Mouse (Mus musculus): ENCODE data around the gene Lpar3. TPM values are rescaled to one million over a fixed set of nuclear protein-coding genes. Genes with fewer than 3 reads are reported as not detected.

The Lpar3 gene
- polyA plus RNA-seq, 1 experiment from 2014 or later: not detected

- Histone ChIP-seq H3K4me3 (ENCODE audit: low read depth, low read length) (no peak overlapping the region), H3K4me1 (ENCODE audit: insufficient read depth) (no peaks in the 10 kb centered on the region), H3K27ac (ENCODE audit: low read depth) (no peak overlapping the region), H3K36me3 (replicated peaks; ENCODE audit: insufficient read depth, low read length) (no peaks in the 10 kb centered on the region), H3K27me3 (ENCODE audit: insufficient read depth, low read length) (no peaks in the 10 kb centered on the region), H3K9me3 (ENCODE audit: low read length) (no peaks in the 10 kb centered on the region), H3K9ac (replicated peaks) (no peak overlapping the region), H3K4me2 (ENCODE audit: low read depth, low read length) (no peak overlapping the region)
- WGBS (ENCODE audit: insufficient replicate concordance): 78% methylated on average over 3 of the region's 3 CpGs
- DNase-seq: no peak
- ATAC-seq: no peak
- no peak for TF ChIP-seq EP300 (IDR thresholded peaks at IDR 0.05; ENCODE audit: low read depth)
- no peak for TF ChIP-seq CTCF (IDR thresholded peaks at IDR 0.05; ENCODE audit: low read depth)
These were observed 86.6 kb downstream of the Lpar3 start for GRCm38 (mm10) chr3:146307341-146307740.

- ATAC-seq (no peak), DNase-seq (no peak)
- Histone ChIP-seq H3K27me3 (ENCODE audit: insufficient read depth, low read length) (no peaks in the 10 kb centered on the region), H3K27ac (ENCODE audit: low read depth) (no peak overlapping the region), H3K36me3 (replicated peaks; ENCODE audit: insufficient read depth, low read length) (no peaks in the 10 kb centered on the region), H3K9me3 (ENCODE audit: low read length) (no peaks in the 10 kb centered on the region), H3K4me1 (ENCODE audit: insufficient read depth) (no peaks in the 10 kb centered on the region), H3K9ac (replicated peaks) (no peak overlapping the region), H3K4me3 (ENCODE audit: low read depth, low read length) (no peak overlapping the region), H3K4me2 (ENCODE audit: low read depth, low read length) (no peak overlapping the region)
- TF ChIP-seq CTCF (IDR thresholded peaks at IDR 0.05; ENCODE audit: low read depth) (no peak), EP300 (IDR thresholded peaks at IDR 0.05; ENCODE audit: low read depth) (no peak)
- 50% methylated on average over 2 of the region's 2 CpGs for WGBS (ENCODE audit: insufficient replicate concordance)
These were observed 87.1 kb downstream of the Lpar3 start for GRCm38 (mm10) chr3:146307886-146308285.

- Histone ChIP-seq H3K9me3 (ENCODE audit: low read length) (no peaks in the 10 kb centered on the region), H3K9ac (replicated peaks) (no peak overlapping the region), H3K4me2 (ENCODE audit: low read depth, low read length) (no peak overlapping the region), H3K27me3 (ENCODE audit: insufficient read depth, low read length) (no peaks in the 10 kb centered on the region), H3K36me3 (replicated peaks; ENCODE audit: insufficient read depth, low read length) (no peaks in the 10 kb centered on the region), H3K4me3 (ENCODE audit: low read depth, low read length) (no peak overlapping the region), H3K27ac (ENCODE audit: low read depth) (no peak overlapping the region), H3K4me1 (ENCODE audit: insufficient read depth) (no peaks in the 10 kb centered on the region)
- 73% methylated on average over 8 of the region's 8 CpGs for WGBS (ENCODE audit: insufficient replicate concordance)
- no peak for ATAC-seq
- TF ChIP-seq CTCF (IDR thresholded peaks at IDR 0.05; ENCODE audit: low read depth): no peak
- no peak for TF ChIP-seq EP300 (IDR thresholded peaks at IDR 0.05; ENCODE audit: low read depth)
- no peak for DNase-seq
These were observed 88.8 kb downstream of the Lpar3 start for GRCm38 (mm10) chr3:146309586-146309985.

- Histone ChIP-seq H3K9me3 (ENCODE audit: low read length) (no peaks in the 10 kb centered on the region), H3K4me1 (ENCODE audit: insufficient read depth) (no peaks in the 10 kb centered on the region), H3K4me2 (ENCODE audit: low read depth, low read length) (no peak overlapping the region), H3K27me3 (ENCODE audit: insufficient read depth, low read length) (no peaks in the 10 kb centered on the region), H3K36me3 (replicated peaks; ENCODE audit: insufficient read depth, low read length) (no peaks in the 10 kb centered on the region), H3K9ac (replicated peaks) (no peak overlapping the region), H3K27ac (ENCODE audit: low read depth) (no peak overlapping the region), H3K4me3 (ENCODE audit: low read depth, low read length) (no peak overlapping the region)
- TF ChIP-seq CTCF (IDR thresholded peaks at IDR 0.05; ENCODE audit: low read depth) (no peak), EP300 (IDR thresholded peaks at IDR 0.05; ENCODE audit: low read depth) (no peak)
- 43% methylated on average over 9 of the region's 9 CpGs for WGBS (ENCODE audit: insufficient replicate concordance)
- ATAC-seq (no peak), DNase-seq (no peak)
These were observed 90.4 kb downstream of the Lpar3 start for GRCm38 (mm10) chr3:146311121-146311538.

GRCm38 (mm10) chr3:146315414-146315813 is 94.7 kb downstream of the Lpar3 start:
- Histone ChIP-seq H3K27me3 (ENCODE audit: insufficient read depth, low read length) (no peaks in the 10 kb centered on the region), H3K9me3 (ENCODE audit: low read length) (no peaks in the 10 kb centered on the region), H3K4me1 (ENCODE audit: insufficient read depth) (no peaks in the 10 kb centered on the region), H3K36me3 (replicated peaks; ENCODE audit: insufficient read depth, low read length) (no peaks in the 10 kb centered on the region), H3K4me2 (ENCODE audit: low read depth, low read length) (no peak overlapping the region), H3K4me3 (ENCODE audit: low read depth, low read length) (no peak overlapping the region), H3K9ac (replicated peaks) (no peak overlapping the region), H3K27ac (ENCODE audit: low read depth) (no peak overlapping the region)
- TF ChIP-seq EP300 (IDR thresholded peaks at IDR 0.05; ENCODE audit: low read depth): no peak
- no peak for TF ChIP-seq CTCF (IDR thresholded peaks at IDR 0.05; ENCODE audit: low read depth)
- no peak for DNase-seq
- ATAC-seq: no peak
- WGBS (ENCODE audit: insufficient replicate concordance): 81% methylated on average over 8 of the region's 8 CpGs

- Histone ChIP-seq H3K36me3 (replicated peaks; ENCODE audit: insufficient read depth, low read length) (no peaks in the 10 kb centered on the region), H3K4me1 (ENCODE audit: insufficient read depth) (no peaks in the 10 kb centered on the region), H3K9ac (replicated peaks) (no peak overlapping the region), H3K4me3 (ENCODE audit: low read depth, low read length) (no peak overlapping the region), H3K27me3 (ENCODE audit: insufficient read depth, low read length) (no peaks in the 10 kb centered on the region), H3K9me3 (ENCODE audit: low read length) (no peaks in the 10 kb centered on the region), H3K27ac (ENCODE audit: low read depth) (no peak overlapping the region), H3K4me2 (ENCODE audit: low read depth, low read length) (no peak overlapping the region)
- ATAC-seq (no peak), DNase-seq (no peak)
- no peak for TF ChIP-seq CTCF (IDR thresholded peaks at IDR 0.05; ENCODE audit: low read depth)
- no peak for TF ChIP-seq EP300 (IDR thresholded peaks at IDR 0.05; ENCODE audit: low read depth)
- 73% methylated on average over 8 of the region's 8 CpGs for WGBS (ENCODE audit: insufficient replicate concordance)
These were observed 95.5 kb downstream of the Lpar3 start for GRCm38 (mm10) chr3:146316293-146316692.

- Histone ChIP-seq H3K4me2 (ENCODE audit: low read depth, low read length) (no peak overlapping the region), H3K4me1 (ENCODE audit: insufficient read depth) (no peaks in the 10 kb centered on the region), H3K27ac (ENCODE audit: low read depth) (no peak overlapping the region), H3K4me3 (ENCODE audit: low read depth, low read length) (no peak overlapping the region), H3K9ac (replicated peaks) (no peak overlapping the region), H3K36me3 (replicated peaks; ENCODE audit: insufficient read depth, low read length) (no peaks in the 10 kb centered on the region), H3K9me3 (ENCODE audit: low read length) (no peaks in the 10 kb centered on the region), H3K27me3 (ENCODE audit: insufficient read depth, low read length) (no peaks in the 10 kb centered on the region)
- no peak for DNase-seq
- TF ChIP-seq EP300 (IDR thresholded peaks at IDR 0.05; ENCODE audit: low read depth) (no peak), CTCF (IDR thresholded peaks at IDR 0.05; ENCODE audit: low read depth) (no peak)
- ATAC-seq: no peak
- 71% methylated on average over 7 of the region's 7 CpGs for WGBS (ENCODE audit: insufficient replicate concordance)
These were observed 96.6 kb downstream of the Lpar3 start for GRCm38 (mm10) chr3:146317366-146317765.

Measured in liver, postnatal 0 days (tissue).